Mouse (Mus musculus) C3H10T1/2 (cell line): ENCODE data around the gene C130050O18Rik. TPM values are rescaled to one million over a fixed set of nuclear protein-coding genes. Genes with fewer than 3 reads are reported as not detected.

ENCODE experiments used
- polyA plus RNA-seq, 2 experiments: library from polyadenylated mRNA; unstranded; fragments of >200 nt; fragmentation: generic; extraction: Trizol; gene quantifications; one replicate each; pipeline ENCODE4 v1.2.1; 2012; ENCODE audit warnings: missing spikeins in 2 of 2

The C130050O18Rik gene
- under 1 TPM; 0.07 to 0.54 TPM for polyA plus RNA-seq

DNA sequence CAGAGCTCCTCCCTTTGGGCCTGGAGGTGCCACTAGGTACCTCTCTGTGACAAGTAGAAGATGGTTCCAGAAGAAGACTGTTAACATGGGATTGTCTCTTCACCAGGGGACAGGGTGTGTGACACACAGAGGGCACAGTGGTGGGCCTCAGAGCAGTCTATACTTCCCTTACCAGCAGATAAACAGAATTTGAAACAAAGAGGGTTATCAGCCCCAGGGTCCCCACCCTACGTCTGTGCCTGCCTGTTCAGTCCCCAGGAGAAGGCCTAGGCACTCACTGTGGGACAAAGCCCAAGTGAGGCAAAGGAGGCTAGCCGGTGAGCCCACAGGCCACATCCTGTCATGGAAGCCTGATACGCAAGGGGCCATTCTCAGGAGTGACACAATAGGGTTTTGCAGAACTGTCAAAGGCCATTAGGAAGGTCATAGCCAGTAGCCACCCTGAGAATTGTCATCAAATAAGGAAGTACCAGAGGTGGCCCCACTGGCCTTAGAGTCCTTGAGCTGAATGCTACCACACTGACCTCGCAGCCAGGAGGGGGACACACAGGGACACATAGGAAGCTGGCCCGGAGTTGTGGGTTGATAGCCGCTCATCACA is at the start of gene C130050O18Rik:
Gene C130050O18Rik, plus strand, starts transcription at position 480 of the 601 bp plus-strand sequence.

GRCm38 (mm10) chr5:139377468-139378270 is 27.4 kb upstream of the C130050O18Rik start, which contains the start of gene Gpr146:
TSS of gene Gpr146 (plus strand) at chr5:139377697.

DNA sequence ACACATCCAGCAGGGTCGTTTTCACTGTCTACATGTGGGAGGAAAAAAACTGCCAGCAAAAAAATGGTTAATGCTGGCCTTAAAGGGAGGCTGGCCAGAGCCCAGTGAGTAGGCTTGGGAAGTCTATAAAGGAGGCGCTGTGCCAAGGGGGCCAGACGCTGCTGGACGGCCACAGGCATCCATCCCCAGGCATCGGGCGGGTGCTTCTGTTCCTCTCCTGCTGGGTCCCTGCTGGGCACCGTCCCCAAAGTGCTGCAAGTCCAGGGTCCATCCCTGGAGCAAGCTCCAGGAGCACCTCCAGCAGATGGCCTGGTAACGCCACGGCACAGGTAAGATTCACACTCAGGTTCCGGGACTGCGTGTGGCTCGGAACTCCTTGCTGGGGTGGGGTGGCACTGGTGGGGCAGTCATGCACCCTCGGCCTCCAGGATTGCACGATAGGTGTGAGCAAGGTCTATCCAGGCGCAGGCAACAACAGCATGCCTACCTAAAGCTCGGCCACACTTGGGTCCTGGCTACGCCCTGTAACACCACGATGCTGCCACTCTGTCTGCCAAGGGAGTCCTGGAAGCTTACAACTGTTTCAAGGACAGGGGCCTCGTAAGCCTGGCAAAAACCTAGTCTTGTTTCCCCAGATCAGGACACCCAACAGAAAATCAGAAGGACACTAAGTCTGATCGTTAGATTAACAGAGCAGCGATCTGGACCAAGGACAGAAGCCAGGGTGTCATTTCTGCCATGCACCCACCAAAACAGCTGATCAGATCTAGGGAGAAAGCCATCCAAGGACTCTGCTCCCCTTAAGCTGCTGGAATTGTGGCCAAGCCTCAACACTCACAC is 18.2 kb downstream of the C130050O18Rik start, which contains the start of gene Gper1:
Gene Gper1, plus strand, starts transcription at position 126 of the 840 bp plus-strand sequence.

DNA sequence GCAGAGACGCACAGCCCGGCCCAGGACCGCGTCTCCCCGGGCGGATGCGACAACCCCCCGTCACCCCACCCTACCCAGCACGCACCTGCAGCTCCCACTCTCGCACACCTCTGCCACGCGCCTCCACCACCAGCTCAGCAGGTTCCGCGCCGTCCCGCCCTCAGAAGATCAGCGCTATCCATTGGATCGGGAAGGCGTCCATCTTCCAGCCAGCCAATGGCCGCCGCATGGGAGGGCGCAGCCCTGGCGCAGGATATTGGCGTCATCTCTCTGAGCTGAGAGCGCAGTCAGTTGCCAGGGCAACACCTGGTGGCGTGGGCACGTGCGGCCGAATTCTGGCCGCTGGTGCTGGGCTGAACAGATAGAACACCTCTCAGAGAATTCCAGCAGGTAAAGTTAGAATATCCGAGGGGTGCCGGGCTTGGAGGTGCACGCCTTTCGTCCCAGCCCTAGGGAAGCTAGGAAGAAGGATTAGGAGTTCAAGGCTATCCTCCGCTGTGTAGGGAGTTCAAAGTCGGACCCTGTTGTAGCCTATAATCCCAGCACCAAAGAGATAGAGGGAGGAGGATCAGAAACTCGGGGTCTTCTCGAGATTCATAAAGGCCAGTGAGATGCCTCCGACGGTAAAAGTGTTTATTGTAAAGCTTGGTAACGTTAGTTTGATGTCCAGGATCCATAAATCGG is 55.4 kb downstream of the C130050O18Rik start, which contains the start of gene 3110082I17Rik:
Gene 3110082I17Rik, minus strand, starts transcription at position 144 of the 684 bp plus-strand sequence.

Other genes starting within 250 kb of the C130050O18Rik start
- gene Sun1, start 204.6 kb upstream of the C130050O18Rik start, polyA plus RNA-seq: 10 to 100 TPM in 1 of 2 experiments, 1 to 10 TPM in 1; 4.6 to 37.3 TPM
- gene Get4, start 153.0 kb upstream of the C130050O18Rik start, polyA plus RNA-seq: 100 to 1,000 TPM in 1 of 2 experiments, 10 to 100 TPM in 1; 90.3 to 169 TPM
- under 1 TPM; 0.08 to 0.38 TPM for gene Adap1, start 79.7 kb upstream of the C130050O18Rik start, polyA plus RNA-seq
- gene Cox19, start 53.9 kb upstream of the C130050O18Rik start, polyA plus RNA-seq: 10 to 100 TPM; 64.7 to 77.4 TPM
- gene Cyp2w1, start 52.7 kb upstream of the C130050O18Rik start, polyA plus RNA-seq: not detected
- gene Gpr146, start 27.6 kb upstream of the C130050O18Rik start, polyA plus RNA-seq: 1 to 10 TPM in 1 of 2 experiments, under 1 TPM in 1; 0.81 to 5.5 TPM
- gene Gper1, start 17.9 kb downstream of the C130050O18Rik start, polyA plus RNA-seq: 1 to 10 TPM in 1 of 2 experiments, under 1 TPM in 1; 0.95 to 7.4 TPM
- 10 to 100 TPM; 14.2 to 14.4 TPM for gene 3110082I17Rik, start 55.2 kb downstream of the C130050O18Rik start, polyA plus RNA-seq
- 10 to 100 TPM in 1 of 2 experiments, 1 to 10 TPM in 1; 3.0 to 14.4 TPM for gene Zfand2a, start 79.3 kb downstream of the C130050O18Rik start, polyA plus RNA-seq
- not detected for gene Uncx, start 138.2 kb downstream of the C130050O18Rik start, polyA plus RNA-seq